In the genomic region with DNA sequence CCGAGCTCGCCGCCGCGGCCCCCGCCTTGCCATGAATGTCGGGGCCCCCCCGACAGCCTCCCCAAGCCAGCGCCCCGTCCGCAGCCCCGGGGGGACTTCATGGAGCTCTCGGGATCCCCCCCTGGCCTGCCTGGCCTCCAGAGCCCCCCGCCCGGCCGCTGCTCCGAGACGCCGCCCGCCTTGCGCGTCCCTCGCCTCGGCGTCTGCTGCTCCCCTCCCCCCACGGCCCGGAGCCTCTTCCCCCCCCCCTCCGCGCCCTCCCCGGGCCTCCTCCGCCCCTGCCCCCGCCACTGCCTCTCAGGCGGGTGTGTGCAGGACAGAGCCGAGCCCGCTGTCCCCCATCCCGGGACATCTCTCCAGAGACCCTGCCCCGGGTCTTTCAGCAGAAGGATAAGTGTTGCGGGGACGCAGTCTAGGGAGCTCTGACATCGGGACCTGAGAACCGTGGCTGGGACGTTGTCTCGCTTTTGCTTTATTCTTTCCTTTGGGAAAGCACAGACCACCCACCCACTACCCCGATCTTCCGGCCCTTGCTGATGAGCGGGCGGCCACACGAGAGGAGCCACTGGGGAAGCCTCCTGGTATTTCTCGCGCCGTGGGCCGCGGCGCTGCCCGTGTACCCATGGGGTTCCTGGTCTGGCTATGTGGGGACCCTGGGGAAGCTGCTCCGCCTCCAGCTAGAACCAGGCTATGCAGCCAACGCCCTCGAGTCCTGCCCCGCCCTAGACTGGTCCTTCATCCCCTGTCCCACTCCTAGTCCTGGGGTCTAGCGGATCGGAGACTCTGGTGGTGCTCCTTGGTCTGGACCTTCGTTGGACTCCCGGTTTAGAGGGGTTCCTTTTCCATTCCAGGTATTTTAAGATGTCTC, we compare ENCODE assay signal across 8 mouse cellular contexts. TPM values are rescaled to one million over a fixed set of nuclear protein-coding genes. Genes with fewer than 3 reads are reported as not detected.
DNase-seq lines count a peak whose midpoint lies in the region; ATAC-seq and TF ChIP-seq lines count a peak whose summit lies in the region.

No protein-coding gene starts in this region.

- WGBS in heart, embryonic 13.5 days, result 3% methylated on average over 49 of the region's 63 CpGs
- WGBS in midbrain, embryonic 14.5 days, result 2% methylated on average over 46 of the region's 63 CpGs

- no peak overlapping the region for H3K27ac ChIP-seq in ES-Bruce4 (ENCODE audit: insufficient read depth, low read length)
- peak overlapping the region; percentile 90 for H3K27ac ChIP-seq in heart, embryonic 13.5 days (replicated peaks)
- H3K27ac ChIP-seq in midbrain, embryonic 14.5 days (replicated peaks; ENCODE audit: low read depth, low read length), result no peak overlapping the region

- no peaks in the 10 kb centered on the region for H3K36me3 ChIP-seq in ES-Bruce4 (ENCODE audit: control insufficient read depth, insufficient read depth, low read length, poor library complexity, severe bottlenecking)
- peaks cover 16% of the 10 kb centered on the region for H3K36me3 ChIP-seq in heart, embryonic 13.5 days
- no peaks in the 10 kb centered on the region for H3K36me3 ChIP-seq in midbrain, embryonic 14.5 days (ENCODE audit: control insufficient read depth, insufficient read depth, low read length)

- peak overlapping the region; percentile 86 for H3K4me2 ChIP-seq in heart, embryonic 13.5 days
- H3K4me2 ChIP-seq in midbrain, embryonic 14.5 days (ENCODE audit: low read length), result peak overlapping the region; percentile 94

- H3K9ac ChIP-seq in ES-Bruce4 (ENCODE audit: low read depth, poor library complexity, severe bottlenecking), result peak overlapping the region; percentile 80
- peak overlapping the region; percentile 93 for H3K9ac ChIP-seq in heart, embryonic 13.5 days
- peak overlapping the region; percentile 68 for H3K9ac ChIP-seq in midbrain, embryonic 14.5 days (replicated peaks; ENCODE audit: low read length)

- DNase-seq in CD4-positive, CD25-positive, alpha-beta regulatory T cell, adult 2 months (ENCODE audit: low read depth, low spot score), result peak; percentile 22
- DNase-seq in kidney, postnatal 14 days, result peak; percentile 73
- peak; percentile 62 for DNase-seq in midbrain, embryonic 14.5 days
- DNase-seq in left cerebral cortex, postnatal 14 days (ENCODE audit: low spot score in 2 of 2), result no peak
- DNase-seq in cerebellum, adult 18-20 months, result no peak

- intact Hi-C loops in left cerebral cortex, postnatal 14 days (cut with DNase I), result no loop called here

- no peaks in the 10 kb centered on the region for H3K9me3 ChIP-seq in ES-Bruce4 (replicated peaks; ENCODE audit: control insufficient read depth, insufficient read depth, low read length, poor library complexity, severe bottlenecking)
- no peaks in the 10 kb centered on the region for H3K9me3 ChIP-seq in heart, embryonic 13.5 days
- H3K9me3 ChIP-seq in midbrain, embryonic 14.5 days (ENCODE audit: control insufficient read depth, low read length), result no peaks in the 10 kb centered on the region

- no peak for TF ChIP-seq POLR2A in ES-Bruce4 (IDR thresholded peaks at IDR 0.05; ENCODE audit: insufficient read depth, low read length)

- no peaks in the 10 kb centered on the region for H3K4me1 ChIP-seq in ES-Bruce4 (ENCODE audit: control insufficient read depth, insufficient read depth, low read length)
- H3K4me1 ChIP-seq in heart, embryonic 13.5 days, result peaks cover 58% of the 10 kb centered on the region
- peaks cover 6% of the 10 kb centered on the region; the same call in 1 of the 2 replicates for H3K4me1 ChIP-seq in midbrain, embryonic 14.5 days (ENCODE audit: control insufficient read depth, insufficient read depth, low read length)

- no peak for TF ChIP-seq EP300 in ES-Bruce4 (IDR thresholded peaks at IDR 0.05; ENCODE audit: insufficient read depth, low read depth, low read length)

- ATAC-seq in CD4-positive, CD25-positive, alpha-beta regulatory T cell, adult 4 months, result no peak
- peak; percentile 33; the same call in 1 of the 2 replicates for ATAC-seq in heart, embryonic 13.5 days (ENCODE audit: extremely low read depth, insufficient number of reproducible peaks, low FRiP score, low TSS enrichment)
- peak; percentile 49 for ATAC-seq in midbrain, embryonic 14.5 days (ENCODE audit: low FRiP score, low TSS enrichment)

- peak overlapping the region; percentile 31 for H3K4me3 ChIP-seq in ES-Bruce4 (ENCODE audit: low read depth, low read length)
- peak overlapping the region; percentile 81 for H3K4me3 ChIP-seq in heart, embryonic 13.5 days
- peak overlapping the region; percentile 63 for H3K4me3 ChIP-seq in midbrain, embryonic 14.5 days (replicated peaks; ENCODE audit: low read depth, low read length)

- TF ChIP-seq CTCF in ES-Bruce4 (IDR thresholded peaks at IDR 0.05; ENCODE audit: low read depth, low read length), result no peak

- peaks cover 21% of the 10 kb centered on the region for H3K27me3 ChIP-seq in ES-Bruce4 (ENCODE audit: control insufficient read depth, insufficient read depth, low read length, poor library complexity, severe bottlenecking)
- H3K27me3 ChIP-seq in heart, embryonic 13.5 days (replicated peaks), result peaks cover 39% of the 10 kb centered on the region
- H3K27me3 ChIP-seq in midbrain, embryonic 14.5 days (ENCODE audit: control insufficient read depth, insufficient read depth, low read length), result peaks cover 10% of the 10 kb centered on the region; the same call in 1 of the 2 replicates

RNA-seq across cellular contexts. Expression of gene Myl3, which starts 2.0 kb away (rescaled TPM):
- not detected for polyA plus RNA-seq in CD4-positive, CD25-positive, alpha-beta regulatory T cell, adult 4 months (2017; shearing (Covaris generic))
- 2.2 and 4.1 TPM in 2 replicates for polyA plus RNA-seq in ES-Bruce4 (2011; ENCODE audit: insufficient read depth, insufficient read length, low read depth, missing spikeins)
- 3,771 and 4,285 TPM in 2 replicates for polyA plus RNA-seq in heart, embryonic 13.5 days (2015; fragmentation: Nextera tagmentation; extraction: Ambion mirVana)
- polyA plus RNA-seq in midbrain, embryonic 14.5 days (2014; fragmentation: Nextera tagmentation; extraction: Ambion mirVana), result 0.25 TPM in 1 of 2 replicates, not detected in the other
- total RNA-seq in left cerebral cortex, postnatal 14 days (2021), result under 1 TPM in 1 of 2 experiments, not detected in 1; 0.53 TPM

RNA-seq across cellular contexts. Expression of gene Pth1r, which starts 3.3 kb away (rescaled TPM):
- not detected for polyA plus RNA-seq in CD4-positive, CD25-positive, alpha-beta regulatory T cell, adult 4 months (2017; shearing (Covaris generic))
- polyA plus RNA-seq in ES-Bruce4 (2011; ENCODE audit: insufficient read depth, insufficient read length, low read depth, missing spikeins), result 3.4 and 4.6 TPM in 2 replicates
- polyA plus RNA-seq in heart, embryonic 13.5 days (2015; fragmentation: Nextera tagmentation; extraction: Ambion mirVana), result 31.2 and 33.3 TPM in 2 replicates
- 5.8 and 9.3 TPM in 2 replicates for polyA plus RNA-seq in midbrain, embryonic 14.5 days (2014; fragmentation: Nextera tagmentation; extraction: Ambion mirVana)
- total RNA-seq in left cerebral cortex, postnatal 14 days (2021), result 1 to 10 TPM; 6.4 to 8.3 TPM

RNA-seq across cellular contexts. Expression of gene Prss42, which starts 54.3 kb away (rescaled TPM):
- polyA plus RNA-seq in CD4-positive, CD25-positive, alpha-beta regulatory T cell, adult 4 months (2017; shearing (Covaris generic)), result not detected
- 8.7 and 11.0 TPM in 2 replicates for polyA plus RNA-seq in ES-Bruce4 (2011; ENCODE audit: insufficient read depth, insufficient read length, low read depth, missing spikeins)
- 0.11 TPM in 1 of 2 replicates, not detected in the other for polyA plus RNA-seq in heart, embryonic 13.5 days (2015; fragmentation: Nextera tagmentation; extraction: Ambion mirVana)
- not detected in 2 replicates for polyA plus RNA-seq in midbrain, embryonic 14.5 days (2014; fragmentation: Nextera tagmentation; extraction: Ambion mirVana)
- total RNA-seq in left cerebral cortex, postnatal 14 days (2021), result not detected

Comparison
In these comparisons a context has a peak if more than half of its experiments do, and no peak if none do; other contexts are left out.
1. DNase-seq: peak in CD4-positive, CD25-positive, alpha-beta regulatory T cell, adult 2 months (single experiment), kidney, postnatal 14 days (single experiment) and midbrain, embryonic 14.5 days (single experiment); none in left cerebral cortex, postnatal 14 days (0 of 2) and cerebellum, adult 18-20 months (0 of 2).
2. H3K4me3 ChIP-seq: peak in every context shown above with its lines; median percentile 81 in heart, embryonic 13.5 days; 63 in midbrain, embryonic 14.5 days; 31 in ES-Bruce4.
3. RNA of gene Myl3, which starts 2.0 kb away (polyA plus RNA-seq): 3,771 to 4,285 TPM in heart, embryonic 13.5 days; 2.2 to 4.1 TPM in ES-Bruce4, 0.25 TPM in midbrain, embryonic 14.5 days and not detected in CD4-positive, CD25-positive, alpha-beta regulatory T cell, adult 4 months; every median in the first group is over 100 times any median in the second.
4. Peak in every context shown above with its lines, with median percentiles within 50 percentile points of each other: H3K9ac ChIP-seq.